Mouse (Mus musculus) large intestine, adult 2 months (tissue): ENCODE measurements at regions not wholly inside any gene's neighbourhood (a gene's known extent, or its start where the extent isn't known, plus 50 kb on each side); places are given as distances from the start of the nearest gene placed in this dataset.

Source experiments
- DNase-seq: peaks from one replicate; pipeline ENCODE4 v3.0.0-alpha.2; 2012; ENCODE audit warnings: low read depth, low spot score
- WGBS: fragments of 180-500 bp; shearing (Covaris S2); methylation state at CpG from one replicate; pipeline ENCODE4 v1.1.7; 2018; 5-methylcytosine and 5-hydroxymethylcytosine counted together

DNA sequence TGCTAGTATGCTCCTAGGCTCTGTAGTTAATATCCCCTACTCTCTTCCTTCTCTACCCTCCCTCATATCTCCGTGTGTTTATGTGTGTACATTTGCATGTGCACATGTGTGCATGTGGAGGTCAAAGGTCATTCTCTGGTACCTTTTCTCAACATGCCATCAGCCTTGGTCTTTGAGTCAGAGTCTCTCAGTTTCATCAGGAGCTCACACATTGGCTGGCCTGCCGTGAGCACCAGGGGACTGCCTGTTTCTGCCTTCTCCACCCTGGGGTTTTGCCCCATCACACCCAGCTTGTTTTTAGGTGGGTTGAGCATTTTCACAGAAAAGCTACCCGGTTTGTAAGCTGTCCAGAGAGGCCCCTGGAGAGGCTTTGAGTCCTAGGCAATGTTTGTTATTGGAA is 292.8 kb upstream of the Eef2kmt start:
- no peak for DNase-seq
- 55% methylated on average over 3 of the region's 3 CpGs for WGBS

DNA sequence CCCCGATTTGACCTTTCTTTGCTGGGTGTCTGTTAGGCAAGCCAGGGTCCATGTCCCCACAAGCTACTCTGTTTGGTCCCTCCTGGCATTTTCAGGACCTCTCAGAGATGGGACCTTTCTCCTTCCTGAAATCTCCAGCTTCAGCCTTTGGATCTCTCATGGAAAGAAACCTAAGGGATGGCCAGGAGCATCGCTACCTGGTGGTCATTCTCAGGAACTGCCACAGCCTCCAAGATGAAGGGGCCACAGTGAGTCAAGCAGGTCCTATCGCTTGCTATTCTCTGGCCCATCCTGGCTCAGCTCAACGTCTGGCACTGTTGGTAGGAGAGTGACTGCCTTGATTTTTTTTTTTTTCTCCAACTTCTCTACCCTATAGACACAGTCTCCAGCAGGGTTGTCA is 291.0 kb upstream of the Eef2kmt start:
- 32% methylated on average over 4 of the region's 4 CpGs for WGBS
- DNase-seq: no peak

DNA sequence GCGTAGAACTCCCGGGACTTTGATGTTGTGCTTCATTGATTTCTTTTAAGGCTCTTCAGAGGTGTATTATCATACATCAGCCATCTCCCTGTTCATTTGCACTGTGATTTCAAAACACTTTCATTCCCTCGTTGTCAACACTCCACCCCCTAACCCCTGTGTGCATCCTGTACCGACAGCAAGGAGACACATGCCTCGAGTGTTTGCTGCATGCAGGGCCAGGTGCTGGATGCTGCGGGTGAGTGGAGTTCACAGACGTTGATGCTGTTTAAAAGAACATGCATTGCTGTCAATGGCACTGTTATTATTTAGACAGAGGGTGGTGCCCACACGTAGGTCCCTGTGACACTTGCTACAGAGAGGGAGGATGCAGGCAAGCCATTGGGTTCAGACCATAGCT is 290.0 kb upstream of the Eef2kmt start:
- no peak for DNase-seq
- WGBS: 69% methylated on average over 8 of the region's 8 CpGs

DNA sequence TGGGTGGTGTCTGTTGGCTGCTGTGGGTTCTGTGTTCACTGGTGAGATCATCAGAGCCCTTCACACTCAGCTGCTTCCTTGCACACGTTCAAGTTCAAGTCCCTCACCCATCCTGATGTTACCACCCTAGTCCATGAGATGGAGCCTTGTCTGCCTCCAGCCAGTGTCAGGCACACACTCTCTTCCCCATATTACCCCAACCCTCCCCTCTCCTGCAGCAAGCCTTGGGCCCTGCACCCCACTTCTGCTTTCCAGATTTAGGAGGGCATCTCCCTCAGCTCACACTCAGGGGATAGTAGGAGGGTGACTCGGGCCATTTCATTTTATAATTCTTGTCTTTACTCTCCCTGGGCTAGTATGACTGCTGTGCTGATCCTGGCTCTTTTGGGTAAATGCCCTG is 288.7 kb upstream of the Eef2kmt start:
- 54% methylated on average over 2 of the region's 2 CpGs for WGBS

DNA sequence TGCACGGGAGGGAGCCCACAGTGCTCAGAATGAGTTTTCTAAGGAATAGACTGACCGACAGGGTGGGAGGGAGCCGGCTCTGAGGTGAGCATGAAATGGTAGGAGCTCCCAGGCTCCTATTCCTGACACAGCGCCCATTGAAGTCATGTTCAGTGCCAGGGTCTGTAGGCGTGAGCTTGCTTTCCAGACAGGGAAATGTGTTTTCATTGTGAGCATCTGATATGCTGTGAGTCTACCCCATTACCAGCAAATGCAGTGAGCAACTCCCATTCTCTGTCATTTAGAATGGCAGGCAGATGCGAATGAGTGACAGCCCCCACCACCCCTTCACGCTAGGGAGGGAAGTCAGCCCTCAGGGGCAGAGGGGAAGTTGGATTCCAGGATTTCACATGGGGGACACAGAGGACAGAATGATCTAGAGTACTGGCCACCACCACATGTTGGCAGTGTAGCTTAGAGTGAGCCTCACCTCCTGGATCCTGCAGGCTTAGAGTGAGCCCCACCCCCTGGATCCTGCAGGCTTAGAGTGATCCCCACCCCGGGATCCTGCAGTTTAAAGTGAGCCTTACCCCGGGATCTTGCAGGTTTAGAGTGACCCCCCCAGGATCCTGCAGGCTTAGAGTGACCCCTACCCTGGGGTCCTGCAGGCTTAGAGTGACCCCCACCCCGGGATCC is 283.2 kb upstream of the Eef2kmt start:
- 62% methylated on average over 10 of the region's 10 CpGs for WGBS
- DNase-seq: no peak

More for the DNA sequence above, 288.7 kb upstream of the Eef2kmt start:
- DNase-seq: no peak

DNA sequence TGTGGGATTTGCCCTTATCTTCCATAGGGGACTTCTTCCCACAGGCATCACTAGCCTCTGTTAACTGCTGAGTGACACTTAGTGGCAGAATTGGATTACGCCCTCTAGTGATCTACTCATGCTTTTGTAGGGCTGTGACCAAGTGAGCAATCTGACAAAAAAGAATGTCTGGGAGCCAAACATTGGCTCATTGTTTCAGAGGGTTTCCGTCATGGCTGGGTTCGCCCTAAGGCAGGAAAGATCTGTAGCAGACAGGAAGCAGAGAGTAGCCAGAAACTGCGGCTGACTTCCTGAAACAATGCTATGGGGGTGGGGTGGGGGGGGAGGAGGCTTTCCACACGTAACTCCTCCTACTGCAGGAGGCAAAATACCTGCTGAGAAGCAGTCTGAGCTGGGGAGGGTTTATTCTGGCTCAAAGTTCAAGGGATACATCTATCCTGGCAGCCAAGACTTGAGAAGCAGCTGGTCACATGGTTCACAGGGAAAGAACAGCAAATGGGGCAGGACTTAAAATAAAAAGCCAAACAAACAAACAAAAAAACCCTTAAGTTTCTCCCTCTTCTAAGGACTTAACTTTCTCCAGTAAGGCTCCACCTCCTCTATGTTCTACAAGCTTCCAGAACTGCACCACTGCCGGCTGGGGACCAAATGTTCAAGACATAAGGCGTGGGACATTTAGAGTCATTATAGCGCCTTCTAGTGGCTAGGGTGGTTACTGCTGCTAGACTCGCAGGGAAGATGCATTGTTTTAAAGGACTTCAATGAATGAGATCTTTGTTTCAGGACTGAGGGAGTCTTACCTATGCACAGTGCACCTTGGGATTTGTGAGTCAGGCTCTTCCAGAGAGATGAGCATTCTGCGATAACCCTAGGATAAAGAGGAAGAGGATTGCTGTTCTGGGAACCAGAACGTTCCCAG is 281.8 kb upstream of the Eef2kmt start:
- no peak for DNase-seq
- 42% methylated on average over 11 of the region's 11 CpGs for WGBS

DNA sequence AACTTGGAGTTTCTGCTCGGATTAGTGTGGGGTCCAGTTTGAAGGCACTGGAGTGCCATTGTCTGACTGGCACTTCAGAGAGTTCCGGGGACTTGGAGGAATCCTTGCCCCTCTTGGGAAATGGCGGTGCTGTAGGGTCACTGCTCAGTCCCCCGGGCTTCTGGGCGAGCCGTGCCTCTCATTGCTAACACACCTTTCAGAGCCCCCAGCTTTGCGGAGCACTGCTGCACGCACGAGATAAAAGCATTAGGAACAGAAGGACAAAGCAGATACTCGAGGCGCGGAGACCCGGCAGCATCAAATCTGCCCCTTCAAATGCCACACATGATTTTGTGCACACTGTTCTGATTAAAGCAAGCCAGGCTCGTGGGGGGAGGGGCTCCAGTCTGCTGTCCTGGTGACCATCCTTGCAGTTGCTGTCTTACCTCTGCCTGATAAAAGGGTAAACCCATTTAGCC is 280.8 kb upstream of the Eef2kmt start:
- 45% methylated on average over 14 of the region's 14 CpGs for WGBS
- DNase-seq: no peak

DNA sequence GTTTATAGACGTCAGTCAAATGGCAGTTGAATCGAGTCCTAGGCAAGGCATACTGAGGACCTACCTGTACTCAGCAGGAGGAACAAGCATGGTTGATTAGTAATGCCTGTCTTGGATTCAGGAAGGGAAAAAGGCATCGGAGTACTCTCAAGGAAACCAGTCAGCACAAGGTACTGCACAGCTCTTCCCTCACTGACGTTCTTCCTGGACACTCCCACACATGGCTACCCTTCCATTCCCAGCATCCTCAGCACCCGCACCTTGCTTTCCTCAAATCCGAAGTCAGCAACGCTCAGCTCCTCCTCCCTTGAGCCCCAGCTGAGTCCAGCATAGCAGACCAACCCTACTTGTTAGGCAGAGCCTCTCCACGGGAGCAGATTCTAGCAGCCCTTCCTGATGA is 279.6 kb upstream of the Eef2kmt start:
- no peak for DNase-seq
- WGBS: 35% methylated on average over 8 of the region's 8 CpGs

DNA sequence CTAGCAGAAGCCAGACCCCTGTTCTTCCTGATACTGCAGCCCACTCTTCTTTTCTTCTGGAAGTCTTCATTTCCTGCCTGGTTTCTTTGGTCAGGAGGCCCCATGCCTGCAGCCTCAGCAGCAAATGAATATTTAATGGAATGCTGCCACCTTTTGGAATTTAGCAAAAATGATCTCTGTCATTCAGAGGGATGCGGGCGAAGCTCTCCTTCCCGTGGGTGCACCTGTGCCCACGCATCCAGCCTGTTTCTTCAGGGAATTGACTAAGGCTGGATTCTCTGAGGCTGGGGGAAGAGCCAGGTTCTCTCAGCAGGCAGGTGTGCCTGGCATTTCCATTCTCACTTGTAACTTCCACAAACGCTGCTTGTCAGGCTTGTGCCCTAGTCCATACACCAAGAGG is 279.1 kb upstream of the Eef2kmt start:
- no peak for DNase-seq
- WGBS: 41% methylated on average over 5 of the region's 5 CpGs

DNA sequence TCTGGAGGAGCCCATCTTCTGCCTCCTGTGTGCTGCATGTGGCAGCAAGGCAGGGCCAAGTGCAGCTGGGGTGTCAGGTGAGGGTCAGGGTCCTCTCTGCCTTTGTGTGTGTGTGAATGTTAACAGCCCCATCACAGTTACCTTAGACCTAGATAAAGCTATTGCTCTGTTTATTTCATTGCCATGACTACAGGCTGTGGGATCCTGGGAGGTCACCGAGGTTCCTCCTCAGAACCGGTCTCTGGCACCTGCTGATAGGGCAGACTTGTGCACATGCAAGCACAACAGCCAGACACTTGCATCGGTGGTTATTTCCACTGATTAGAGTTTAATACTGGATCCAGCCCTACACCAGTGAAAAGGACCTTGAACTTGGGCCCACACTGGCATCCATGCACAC is 278.6 kb upstream of the Eef2kmt start:
- DNase-seq: no peak
- WGBS: 39% methylated on average over 3 of the region's 3 CpGs

DNA sequence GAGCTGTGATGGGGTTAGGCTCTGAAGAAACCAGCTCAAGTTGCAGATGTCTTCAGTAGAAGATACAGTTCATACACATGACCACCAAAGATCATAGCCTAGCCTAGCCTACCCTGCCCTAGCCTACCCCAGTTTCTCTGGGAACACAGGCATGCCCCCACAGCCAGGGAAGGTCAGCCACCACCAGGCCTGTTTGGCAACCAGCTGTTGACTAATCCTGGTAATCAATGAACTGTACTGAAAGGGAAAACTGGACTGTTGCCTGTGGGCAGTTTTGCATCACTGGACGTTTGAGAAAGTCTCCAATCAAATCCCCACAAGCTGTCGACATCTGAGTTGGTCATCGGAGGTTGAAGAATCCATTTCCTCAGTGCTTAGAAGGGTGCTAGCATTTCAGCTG is 276.5 kb upstream of the Eef2kmt start:
- 75% methylated on average over 3 of the region's 3 CpGs for WGBS
- no peak for DNase-seq

DNA sequence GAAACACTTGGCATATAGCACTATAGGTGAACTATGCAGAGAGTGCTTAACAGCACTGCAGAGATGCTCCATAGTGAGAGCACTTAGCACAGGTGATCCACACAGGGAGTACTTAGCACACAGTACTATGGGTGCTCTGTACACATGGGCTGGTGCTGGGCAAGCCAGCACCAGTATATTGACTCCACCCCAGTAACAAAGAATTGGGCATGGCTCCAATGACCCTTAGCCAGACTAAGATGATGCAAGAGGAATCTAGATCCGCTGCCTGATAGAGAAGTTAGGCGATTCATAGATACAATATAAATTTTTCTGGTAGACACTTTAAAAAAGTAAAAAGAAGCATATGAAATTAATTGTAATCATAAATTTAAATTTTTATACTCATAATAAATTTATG is 274.0 kb upstream of the Eef2kmt start:
- DNase-seq: no peak
- 67% methylated on average over 2 of the region's 2 CpGs for WGBS

DNA sequence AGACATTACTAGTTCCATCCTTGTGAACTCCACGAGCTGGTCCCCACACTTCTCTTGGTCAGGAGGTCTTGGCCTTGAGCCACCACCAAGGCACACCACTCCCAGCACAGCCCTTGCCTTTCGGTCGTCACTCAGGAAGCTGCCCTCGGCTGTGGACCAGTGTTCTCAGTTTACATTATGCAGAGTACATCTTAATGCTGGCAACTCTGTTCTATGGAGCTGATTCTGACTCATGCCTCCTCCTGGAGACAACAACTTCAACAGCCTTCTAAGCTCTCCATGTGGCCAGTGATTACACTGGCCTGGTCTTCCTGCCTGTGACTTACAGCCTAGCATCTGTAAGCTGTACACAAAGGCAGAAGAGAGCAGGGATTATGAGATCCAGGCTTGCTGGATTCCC is 272.2 kb upstream of the Eef2kmt start:
- no peak for DNase-seq
- WGBS: 35% methylated on average over 4 of the region's 4 CpGs

DNA sequence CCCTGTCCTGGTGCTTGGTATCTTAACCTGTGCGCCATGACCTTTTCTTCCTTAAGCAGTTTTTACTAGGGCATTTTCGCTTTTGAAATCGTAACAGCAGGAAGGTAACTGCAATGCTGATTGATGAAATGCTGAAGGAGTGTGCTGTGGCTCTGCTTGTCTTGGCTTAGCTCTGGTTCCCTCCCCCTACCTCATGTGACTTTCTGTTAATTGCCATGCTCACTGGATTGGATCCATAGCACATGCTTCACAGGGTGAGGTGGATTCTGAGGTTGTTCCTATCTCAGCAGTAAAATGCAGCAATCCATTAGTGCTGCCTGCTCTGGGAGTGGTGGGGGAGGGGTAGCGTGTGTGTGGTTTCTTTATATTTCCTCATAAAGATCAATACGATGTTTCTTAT is 268.6 kb upstream of the Eef2kmt start:
- DNase-seq: no peak
- WGBS: 75% methylated on average over 5 of the region's 5 CpGs

DNA sequence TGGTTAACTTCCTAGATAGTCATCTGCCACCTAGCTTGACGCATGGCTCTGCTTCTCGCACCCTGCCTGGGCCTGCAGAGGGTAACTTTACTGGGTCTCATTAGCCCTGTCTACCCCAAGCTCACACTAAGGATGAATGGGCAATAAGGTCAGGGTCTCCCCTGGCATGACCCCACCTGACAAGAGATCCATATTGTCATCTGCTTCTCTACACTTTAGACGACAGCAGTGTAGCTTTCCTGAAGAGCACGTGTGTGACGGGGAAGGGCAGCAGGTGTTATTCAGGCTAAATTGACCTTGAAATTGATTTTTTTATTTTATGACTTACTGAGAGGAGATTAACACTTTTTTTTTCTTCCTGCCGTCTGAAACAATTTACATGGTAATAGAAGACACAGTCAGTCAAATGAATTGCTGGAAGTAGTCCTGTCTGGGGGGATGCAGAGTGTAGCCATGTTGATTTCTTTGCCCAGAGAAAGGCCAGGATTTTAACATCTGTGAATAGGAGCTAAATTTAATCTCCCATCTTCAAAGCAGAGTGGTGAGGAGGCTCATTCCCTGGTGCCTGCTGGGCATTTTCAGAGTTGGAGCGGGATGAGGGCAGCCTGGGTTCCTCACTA is 267.7 kb upstream of the Eef2kmt start:
- WGBS: 69% methylated on average over 7 of the region's 7 CpGs
- no peak for DNase-seq

DNA sequence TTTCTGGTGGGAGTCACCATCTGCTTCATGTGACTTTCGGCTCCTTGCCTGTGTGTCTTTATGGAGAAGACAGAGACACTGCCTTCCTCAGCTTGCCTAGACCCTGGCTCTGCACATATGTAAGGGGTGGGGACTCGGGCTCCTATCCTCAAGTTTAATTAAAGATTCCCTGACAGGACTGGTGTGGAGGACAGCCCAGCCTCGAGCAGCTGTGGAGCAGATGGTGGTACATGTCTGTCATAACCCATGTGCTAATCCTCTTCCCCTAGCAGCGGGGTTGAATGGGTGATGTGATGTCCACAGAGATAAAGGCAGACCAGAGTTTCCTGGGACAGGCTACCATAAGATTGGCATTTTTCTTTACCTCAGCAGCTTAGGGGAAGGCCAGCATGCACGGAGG is 262.0 kb upstream of the Eef2kmt start:
- WGBS: 60% methylated on average over 5 of the region's 5 CpGs
- no peak for DNase-seq

DNA sequence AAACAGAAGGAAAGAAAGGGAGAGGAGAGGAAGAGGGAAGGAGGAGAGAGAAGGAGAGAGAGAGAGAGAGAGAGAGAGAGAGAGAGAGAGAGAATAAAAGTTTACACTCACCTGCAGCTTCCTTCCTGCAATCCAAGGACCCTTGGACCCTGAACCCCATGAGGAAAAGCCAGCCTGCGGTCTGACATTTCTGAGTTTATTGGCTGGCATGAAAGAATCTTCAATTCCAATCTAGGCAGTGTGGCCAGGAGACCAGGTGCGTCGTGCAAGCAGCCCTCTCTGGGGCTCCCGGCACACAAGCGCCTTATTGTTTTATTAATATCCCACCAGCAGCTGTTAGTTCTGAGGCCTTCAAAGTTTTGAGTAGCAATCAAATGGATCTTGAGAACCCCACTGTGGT is 260.1 kb upstream of the Eef2kmt start:
- no peak for DNase-seq
- WGBS: 50% methylated on average over 5 of the region's 5 CpGs

DNA sequence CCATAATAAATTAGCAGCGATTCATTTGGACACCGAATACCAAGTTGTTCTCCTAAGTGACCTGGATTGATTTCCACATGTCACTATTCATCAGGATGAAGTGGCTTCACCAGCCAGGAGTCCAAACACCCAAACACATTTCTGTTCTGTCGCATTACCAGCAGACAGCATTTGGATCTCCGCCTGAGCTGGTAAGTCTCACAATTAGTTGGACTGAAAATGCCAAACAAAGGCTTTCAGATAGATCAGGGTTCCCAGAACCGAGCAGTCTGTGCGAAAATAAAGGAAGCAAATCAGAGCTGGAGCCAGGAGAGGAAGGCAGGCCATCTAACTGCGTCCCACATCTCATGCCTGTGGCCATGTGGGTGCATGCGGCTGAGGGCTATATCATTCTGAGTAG is 251.5 kb upstream of the Eef2kmt start:
- no peak for DNase-seq
- WGBS: 62% methylated on average over 8 of the region's 8 CpGs

DNA sequence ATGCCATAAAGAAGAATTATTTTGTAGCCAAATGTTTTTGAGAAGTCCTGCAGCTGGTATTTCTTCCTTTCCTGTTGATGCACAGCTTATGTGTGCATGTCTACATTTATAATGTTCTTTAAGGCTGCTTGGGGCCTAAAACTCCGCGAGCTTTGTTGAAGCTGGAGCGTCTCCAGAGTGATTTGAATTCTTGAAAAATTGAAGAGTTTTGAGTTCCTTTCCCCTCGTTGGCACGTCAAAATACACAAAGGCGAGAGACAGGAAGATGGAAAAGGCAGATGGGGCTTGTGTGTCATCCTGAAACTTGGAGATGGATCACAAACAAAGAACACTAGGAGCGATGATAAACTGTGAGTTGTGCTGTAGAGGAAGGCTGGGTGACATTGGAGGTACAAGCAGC is 246.2 kb upstream of the Eef2kmt start:
- 74% methylated on average over 7 of the region's 7 CpGs for whole genome bisulfite sequencing
- no peak for DNase-seq

DNA sequence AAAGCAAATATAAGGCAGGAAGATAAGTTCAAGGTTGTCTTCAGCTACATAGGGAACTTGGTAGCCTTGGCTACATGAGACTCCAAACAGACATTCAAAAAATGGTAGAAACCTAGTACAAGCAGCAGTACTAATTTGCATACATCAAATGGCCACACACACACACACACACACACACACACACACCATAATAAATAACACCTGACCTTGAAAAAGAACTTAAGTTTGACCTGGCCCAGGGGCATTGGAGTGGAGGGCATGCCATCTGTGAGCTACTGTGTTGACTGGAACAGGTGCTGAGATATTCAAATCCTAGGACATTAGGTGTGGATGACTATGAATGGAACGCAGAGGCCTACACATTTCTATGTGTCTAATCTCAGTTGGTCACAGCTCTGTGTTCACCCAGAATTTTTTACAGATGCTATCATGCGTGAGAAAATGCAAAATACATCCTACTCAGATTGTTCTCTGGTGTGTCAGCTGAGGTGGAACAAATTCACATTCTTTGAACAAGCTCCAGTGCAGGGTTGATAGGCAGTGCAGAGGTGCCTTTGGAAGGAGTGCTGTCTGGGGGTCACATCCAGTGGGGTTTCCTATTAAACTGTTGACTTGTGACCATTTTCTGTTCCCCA is 240.4 kb upstream of the Eef2kmt start:
- no peak for DNase-seq
- WGBS: 79% methylated on average over 2 of the region's 2 CpGs
